Mouse (Mus musculus) testis, postnatal 10 days (tissue): ENCODE measurements at regions not wholly inside any gene's neighbourhood (a gene's known extent, or its start where the extent isn't known, plus 50 kb on each side); places are given as distances from the start of the nearest gene placed in this dataset.

Experiments
- DNase-seq: peaks from one replicate; pipeline ENCODE4 v3.0.0; 2021; ENCODE audit warnings: low spot score

GRCm38 (mm10) chr5:104662091-104662490, 153.9 kb downstream of the BC005561 start:
- DNase-seq: peak; percentile 40
